Mouse (Mus musculus) midbrain, embryonic 13.5 days (tissue): ENCODE results near the gene Ccdc182. TPM values are rescaled to one million over a fixed set of nuclear protein-coding genes. Genes with fewer than 3 reads are reported as not detected.
A peak's percentile ranks its signal among the peaks of the same experiment; 100 is the strongest.

ENCODE experiments used
- ATAC-seq: fragments of 200-750 bp; cut with Nextera tagmentation; 2 replicates; pipeline ENCODE4 v1.8.0; 2017; ENCODE audit warnings: mild to moderate bottlenecking, moderate TSS enrichment, moderate library complexity
- H3K27ac ChIP-seq: fragments of 300-500 bp; sonication (generic); 2 replicates; pipeline ENCODE4 v1.5.1; 2015; ENCODE audit warnings: inconsistent platforms, mild to moderate bottlenecking, moderate library complexity
- H3K27me3 ChIP-seq: fragments of 300-500 bp; sonication (generic); 2 replicates; pipeline ENCODE4 v1.6.1; 2015; ENCODE audit warnings: mild to moderate bottlenecking, inconsistent platforms
- H3K36me3 ChIP-seq: fragments of 300-500 bp; sonication (generic); 2 replicates; pipeline ENCODE4 v1.6.1; 2015; ENCODE audit warnings: mild to moderate bottlenecking, inconsistent platforms
- H3K4me1 ChIP-seq: fragments of 300-500 bp; sonication (generic); replicated peaks from 2 replicates; pipeline ENCODE4 v1.6.1; 2015; ENCODE audit warnings: inconsistent platforms
- H3K4me2 ChIP-seq: fragments of 300-500 bp; sonication (generic); replicated peaks from 2 replicates; pipeline ENCODE4 v1.6.1; 2015; ENCODE audit warnings: moderate library complexity, mild to moderate bottlenecking, inconsistent platforms
- H3K4me3 ChIP-seq: fragments of 300-500 bp; sonication (generic); replicated peaks from 2 replicates; pipeline ENCODE4 v1.5.1; 2015; ENCODE audit warnings: mild to moderate bottlenecking, inconsistent platforms
- H3K9ac ChIP-seq: fragments of 300-500 bp; sonication (generic); replicated peaks from 2 replicates; pipeline ENCODE4 v1.6.1; 2015; ENCODE audit warnings: mild to moderate bottlenecking, inconsistent platforms
- H3K9me3 ChIP-seq: fragments of 300-500 bp; sonication (generic); 2 replicates; pipeline ENCODE4 v1.6.1; 2016; ENCODE audit warnings: mild to moderate bottlenecking, inconsistent platforms
- WGBS: fragments of 180-500 bp; shearing (Covaris S2); methylation state at CpG from one replicate; pipeline ENCODE4 v1.1.7; 2015; 5-methylcytosine and 5-hydroxymethylcytosine counted together
- polyA plus RNA-seq: library from polyadenylated mRNA; unstranded; fragments of >200 nt; fragmentation: Nextera tagmentation; extraction: Ambion mirVana; gene quantifications from 2 replicates; pipeline ENCODE4 v1.2.1, GENCODE M21; 2015

The Ccdc182 gene
- polyA plus RNA-seq, 1 experiment from 2014 or later, result 1.6 TPM

DNA sequence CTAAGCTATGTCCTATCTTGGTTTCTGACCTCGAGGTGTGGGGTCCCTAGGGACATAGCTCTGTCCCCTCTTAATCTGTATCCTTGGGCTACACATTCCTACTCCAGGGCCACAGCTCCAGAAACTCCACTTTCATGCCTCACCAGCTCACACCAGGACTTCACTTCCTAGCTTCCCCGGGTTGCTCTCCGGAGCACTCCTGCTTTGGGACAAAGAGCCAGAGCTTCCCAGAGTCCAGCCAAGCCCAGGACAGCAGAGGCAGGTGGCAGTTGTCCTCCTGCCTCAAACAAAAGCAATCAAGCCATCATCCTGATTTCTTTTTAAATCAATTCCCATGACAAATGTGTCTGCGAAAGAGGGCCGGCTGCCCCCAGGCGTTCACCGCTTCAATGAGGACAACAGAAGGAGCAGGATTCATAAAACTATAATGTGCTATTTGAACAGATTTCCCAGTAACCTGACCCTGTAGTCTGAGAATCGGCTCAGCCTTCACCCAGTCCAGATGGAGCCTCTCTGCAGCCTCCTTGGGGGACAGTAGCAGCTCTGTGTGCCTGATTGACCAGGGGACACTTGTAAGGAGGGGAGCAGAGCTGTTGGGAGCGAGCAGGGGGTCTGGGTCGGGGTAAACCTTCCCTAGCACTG lies 15.3 kb downstream of the Ccdc182 start:
- peak; percentile 68 for ATAC-seq
- Histone ChIP-seq H3K9me3 (no peaks in the 10 kb centered on the region), H3K9ac (no peak overlapping the region), H3K4me1 (peaks cover 56% of the 10 kb centered on the region), H3K4me2 (no peak overlapping the region), H3K27me3 (no peaks in the 10 kb centered on the region), H3K27ac (peak overlapping the region; percentile 74), H3K36me3 (no peaks in the 10 kb centered on the region), H3K4me3 (no peak overlapping the region)
- WGBS, result 27% methylated on average over 10 of the region's 10 CpGs

DNA sequence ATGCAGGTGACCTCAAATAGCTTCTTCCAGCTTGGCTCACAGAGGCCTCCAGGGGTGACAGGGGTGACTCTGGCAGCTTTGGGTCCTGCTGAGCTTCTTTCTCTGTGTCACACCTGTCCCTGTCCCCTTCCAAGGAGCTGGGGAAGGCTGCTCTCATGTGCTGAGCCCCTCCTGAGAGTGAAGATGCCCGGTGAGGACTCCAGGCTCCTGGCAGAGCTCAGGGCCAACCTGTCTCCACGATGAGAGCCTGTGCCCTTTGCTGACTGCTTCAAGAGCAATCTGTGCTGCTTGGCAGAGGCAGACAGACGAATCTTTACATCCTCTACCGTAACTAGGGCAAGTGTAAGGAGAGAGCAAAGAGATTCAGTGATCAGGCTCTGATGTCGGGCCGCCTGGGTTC lies 16.9 kb downstream of the Ccdc182 start:
- no peak for ATAC-seq
- H3K36me3 ChIP-seq, result no peaks in the 10 kb centered on the region
- peaks cover 60% of the 10 kb centered on the region for H3K4me1 ChIP-seq
- H3K27ac ChIP-seq, result peak overlapping the region; percentile 74
- no peaks in the 10 kb centered on the region for H3K9me3 ChIP-seq
- H3K9ac ChIP-seq, result no peak overlapping the region; the same call in 1 of the 2 replicates
- H3K4me3 ChIP-seq, result no peak overlapping the region
- no peak overlapping the region for H3K4me2 ChIP-seq
- 73% methylated on average over 6 of the region's 6 CpGs for WGBS
- H3K27me3 ChIP-seq, result no peaks in the 10 kb centered on the region

DNA sequence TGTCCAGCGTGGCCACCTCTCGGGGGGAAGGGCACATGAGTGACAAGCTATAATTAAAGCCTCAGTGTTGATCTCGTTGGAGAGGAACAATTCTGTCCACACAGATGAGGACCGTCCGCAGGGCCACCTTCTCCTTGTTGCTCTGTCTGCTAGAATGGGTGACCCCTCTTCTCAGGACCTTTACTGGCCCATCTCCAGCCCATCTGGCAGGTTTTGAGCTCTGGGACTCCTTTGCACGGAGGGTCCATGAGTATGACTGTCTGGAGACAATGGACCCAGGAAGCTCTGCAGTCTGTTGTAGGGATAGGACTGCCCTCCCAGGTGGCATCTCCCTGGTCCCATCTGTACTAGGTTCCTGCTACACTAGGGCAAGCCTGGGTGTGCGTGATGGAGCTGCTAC lies 17.7 kb downstream of the Ccdc182 start:
- Histone ChIP-seq H3K4me1 (peaks cover 61% of the 10 kb centered on the region), H3K9ac (no peak overlapping the region), H3K27ac (no peak overlapping the region), H3K27me3 (no peaks in the 10 kb centered on the region), H3K4me2 (no peak overlapping the region), H3K4me3 (no peak overlapping the region), H3K36me3 (no peaks in the 10 kb centered on the region), H3K9me3 (no peaks in the 10 kb centered on the region)
- ATAC-seq, result no peak
- 63% methylated on average over 7 of the region's 7 CpGs for WGBS

DNA sequence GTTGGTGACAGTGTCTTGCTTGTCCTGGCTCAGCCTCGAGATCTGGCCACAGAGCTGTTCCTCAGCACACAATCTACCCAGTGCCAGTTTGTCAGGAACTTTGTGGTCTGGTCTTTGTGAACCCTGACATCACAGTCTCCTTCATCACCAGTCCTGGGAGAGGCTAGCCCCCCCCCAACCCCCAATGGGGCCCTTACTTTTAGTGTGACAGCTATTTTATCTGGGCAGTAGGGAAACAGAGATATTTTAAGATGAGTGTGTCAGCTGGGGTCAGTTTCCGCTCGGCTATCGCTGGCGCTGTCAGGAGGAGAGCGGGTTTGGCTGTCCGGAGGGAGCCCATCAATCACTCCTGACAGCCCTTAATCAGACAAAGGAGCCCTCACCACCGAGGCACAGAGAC lies 19.7 kb downstream of the Ccdc182 start:
- H3K9ac ChIP-seq, result no peak overlapping the region
- no peak overlapping the region for H3K4me2 ChIP-seq
- 41% methylated on average over 8 of the region's 8 CpGs for WGBS
- no peaks in the 10 kb centered on the region for H3K27me3 ChIP-seq
- H3K27ac ChIP-seq, result 0 out of 2 replicates have a peak overlapping the region, but pooled peaks have one; percentile 10
- H3K4me3 ChIP-seq, result no peak overlapping the region
- H3K9me3 ChIP-seq, result no peaks in the 10 kb centered on the region
- H3K4me1 ChIP-seq, result peaks cover 73% of the 10 kb centered on the region
- no peaks in the 10 kb centered on the region for H3K36me3 ChIP-seq
- ATAC-seq, result no peak

DNA sequence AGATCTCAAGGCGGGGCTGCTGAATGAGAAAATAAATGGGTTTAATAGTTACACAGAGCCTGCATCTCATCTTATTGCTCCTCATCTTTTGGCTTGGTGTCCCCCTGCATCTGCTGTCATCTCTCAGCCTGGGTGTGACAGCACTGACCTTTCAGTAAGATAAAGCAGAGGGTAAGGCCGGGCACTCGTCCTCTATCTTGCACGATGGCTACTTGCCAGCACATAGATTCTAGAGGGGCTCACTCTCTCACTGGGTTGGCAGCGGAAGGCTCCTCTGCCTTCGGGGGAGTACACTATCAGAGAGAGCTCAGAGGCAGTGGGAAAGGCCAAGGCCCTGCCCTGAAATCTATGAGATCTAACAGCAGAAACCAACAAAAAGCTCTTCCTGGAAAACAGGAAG lies 20.6 kb downstream of the Ccdc182 start:
- H3K27me3 ChIP-seq, result no peaks in the 10 kb centered on the region
- no peaks in the 10 kb centered on the region for H3K36me3 ChIP-seq
- H3K4me2 ChIP-seq, result no peak overlapping the region
- WGBS, result 75% methylated on average over 6 of the region's 6 CpGs
- no peak overlapping the region for H3K9ac ChIP-seq
- no peak overlapping the region for H3K4me3 ChIP-seq
- H3K4me1 ChIP-seq, result peaks cover 64% of the 10 kb centered on the region
- ATAC-seq, result no peak
- H3K9me3 ChIP-seq, result no peaks in the 10 kb centered on the region
- H3K27ac ChIP-seq, result no peak overlapping the region

DNA sequence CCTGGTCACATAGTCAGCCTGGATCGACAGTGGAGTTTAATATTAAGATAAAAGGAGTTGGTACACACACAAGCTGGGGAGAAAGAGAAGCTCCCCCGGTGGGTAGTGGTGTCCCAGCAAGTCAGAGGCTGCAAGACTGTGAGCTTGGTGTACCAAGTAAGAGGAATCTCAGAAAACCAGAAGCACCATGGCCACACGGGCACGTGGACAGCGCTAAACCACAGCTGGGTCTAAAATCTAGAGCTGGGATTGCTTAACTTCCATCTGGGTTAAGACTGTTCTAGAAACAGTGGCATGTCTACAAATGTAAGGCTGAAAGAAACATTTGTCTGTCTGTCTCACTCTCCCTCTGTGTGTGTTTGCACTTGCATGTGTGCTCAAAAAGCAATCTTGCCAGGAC lies 21.5 kb downstream of the Ccdc182 start:
- no peak overlapping the region for H3K27ac ChIP-seq
- no peak overlapping the region for H3K4me2 ChIP-seq
- H3K36me3 ChIP-seq, result no peaks in the 10 kb centered on the region
- WGBS, result 89% methylated on average over 5 of the region's 5 CpGs
- peaks cover 54% of the 10 kb centered on the region for H3K4me1 ChIP-seq
- no peak overlapping the region for H3K4me3 ChIP-seq
- H3K27me3 ChIP-seq, result no peaks in the 10 kb centered on the region
- no peak for ATAC-seq
- no peak overlapping the region for H3K9ac ChIP-seq
- no peaks in the 10 kb centered on the region for H3K9me3 ChIP-seq

DNA sequence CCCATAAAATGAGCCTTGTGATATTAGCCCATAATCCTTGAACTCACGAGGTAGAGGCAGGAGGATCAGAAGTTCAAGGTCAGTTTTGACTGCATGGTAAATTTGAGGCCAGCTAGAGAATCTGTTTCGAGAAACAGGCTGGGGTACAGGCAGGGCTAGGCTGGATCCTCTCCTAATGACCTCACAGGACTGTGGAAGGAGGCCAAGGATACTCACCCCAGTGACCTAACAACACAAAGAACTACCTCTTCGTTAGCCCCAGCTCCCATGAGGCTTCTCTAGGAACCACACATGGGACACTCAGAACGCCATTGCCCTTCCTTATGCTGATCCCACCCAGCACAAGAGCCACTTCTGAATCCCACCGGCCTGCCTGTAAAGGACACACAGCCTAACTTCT lies 25.0 kb downstream of the Ccdc182 start:
- no peak overlapping the region for H3K9ac ChIP-seq
- ATAC-seq, result no peak
- H3K4me2 ChIP-seq, result no peak overlapping the region
- H3K4me1 ChIP-seq, result peaks cover 29% of the 10 kb centered on the region
- no peak overlapping the region for H3K27ac ChIP-seq
- no peaks in the 10 kb centered on the region for H3K27me3 ChIP-seq
- no peak overlapping the region for H3K4me3 ChIP-seq
- 77% methylated on average over 5 of the region's 5 CpGs for WGBS
- H3K9me3 ChIP-seq, result peaks cover 3% of the 10 kb centered on the region; the same call in 1 of the 2 replicates
- no peaks in the 10 kb centered on the region for H3K36me3 ChIP-seq

DNA sequence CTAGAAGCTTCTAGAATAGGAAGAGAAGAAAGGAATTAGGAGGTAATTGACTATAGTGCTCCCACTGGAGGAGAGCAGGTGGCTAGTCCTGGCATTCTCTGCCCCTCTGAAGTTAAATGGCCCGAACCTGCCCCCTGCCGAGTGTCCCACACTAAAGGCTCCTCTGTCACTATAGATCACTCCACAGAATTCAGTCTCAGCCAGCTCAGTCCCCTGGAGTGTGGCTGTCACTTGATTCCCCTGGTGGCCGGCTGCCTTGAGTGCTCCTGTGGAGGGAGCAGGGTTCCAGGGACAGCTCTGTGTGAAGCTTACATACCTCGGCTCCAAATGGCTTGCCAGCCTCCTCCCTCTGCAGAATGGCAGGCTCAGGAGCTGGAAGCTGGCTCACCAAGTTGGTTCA lies 33.2 kb downstream of the Ccdc182 start:
- no peaks in the 10 kb centered on the region for H3K27me3 ChIP-seq
- H3K9ac ChIP-seq, result no peak overlapping the region
- no peak; the same call in 1 of the 2 replicates for ATAC-seq
- no peak overlapping the region for H3K4me2 ChIP-seq
- peaks cover 1% of the 10 kb centered on the region; the same call in 1 of the 2 replicates for H3K9me3 ChIP-seq
- no peak overlapping the region for H3K4me3 ChIP-seq
- 7% methylated on average over 4 of the region's 4 CpGs for WGBS
- no peak overlapping the region for H3K27ac ChIP-seq
- no peaks in the 10 kb centered on the region for H3K36me3 ChIP-seq
- H3K4me1 ChIP-seq, result peaks cover 35% of the 10 kb centered on the region

DNA sequence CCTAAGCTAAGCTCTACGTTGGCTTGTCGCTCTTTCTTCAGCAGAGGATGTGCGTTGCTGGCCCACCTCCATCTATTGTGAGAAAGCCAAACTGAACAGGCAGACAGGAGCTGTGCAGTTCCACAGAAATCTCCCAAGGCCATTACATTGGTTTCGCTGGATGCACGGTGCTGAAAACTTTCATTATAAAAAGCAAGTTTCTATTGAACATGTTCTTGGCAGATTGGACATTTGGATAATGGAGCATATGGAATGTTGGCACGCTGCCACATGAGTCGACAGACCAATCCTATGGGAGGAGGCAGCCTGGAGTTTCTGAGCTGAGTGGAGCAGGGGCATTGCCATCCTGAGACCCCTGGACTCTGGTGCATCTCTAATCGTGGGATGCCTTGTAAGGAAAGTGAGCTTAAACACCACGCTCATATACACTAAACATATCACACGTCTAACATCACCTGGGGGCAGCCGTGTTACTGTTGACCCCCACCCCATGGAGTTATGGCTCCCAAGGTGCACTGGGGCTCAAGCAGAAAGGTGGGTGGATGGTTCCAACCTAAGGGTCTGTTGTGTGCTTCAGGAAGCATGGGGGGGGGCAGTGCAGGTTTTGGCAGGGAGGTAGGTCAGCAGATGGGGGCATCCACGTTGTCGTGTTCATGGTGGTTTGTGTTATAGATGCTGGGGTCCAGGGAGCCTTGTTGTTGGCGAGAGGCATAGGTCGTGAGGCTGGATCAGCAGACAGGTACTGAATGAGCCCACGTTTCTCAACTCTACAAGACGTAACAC lies 35.1 kb downstream of the Ccdc182 start:
- H3K9me3 ChIP-seq, result no peaks in the 10 kb centered on the region
- H3K36me3 ChIP-seq, result no peaks in the 10 kb centered on the region
- H3K27me3 ChIP-seq, result no peaks in the 10 kb centered on the region
- WGBS, result 82% methylated on average over 17 of the region's 17 CpGs
- no peak overlapping the region for H3K4me2 ChIP-seq
- no peak overlapping the region for H3K4me3 ChIP-seq
- peak; percentile 67 for ATAC-seq
- no peak overlapping the region for H3K9ac ChIP-seq
- H3K4me1 ChIP-seq, result peaks cover 42% of the 10 kb centered on the region
- no peak overlapping the region for H3K27ac ChIP-seq

DNA sequence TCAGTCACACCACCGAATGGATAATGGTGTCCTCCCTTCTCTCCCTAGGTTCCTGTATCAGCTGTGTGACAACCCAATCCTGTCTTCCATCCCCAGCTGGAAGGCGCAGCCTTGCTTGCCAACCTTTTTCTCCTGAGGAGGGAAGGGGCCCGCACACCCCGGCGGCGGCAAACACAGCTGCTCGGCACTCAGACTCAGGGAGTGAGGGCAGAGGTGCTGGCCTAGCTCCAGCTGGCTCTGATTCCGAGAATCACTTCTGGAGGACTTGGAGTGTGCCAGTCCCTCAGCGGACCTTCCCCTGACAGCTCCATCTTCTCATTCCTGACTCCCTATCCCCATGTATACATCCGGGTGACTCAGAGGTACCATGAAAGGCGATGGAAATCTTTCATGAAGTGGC lies 36.9 kb downstream of the Ccdc182 start:
- Histone ChIP-seq H3K27ac (peak overlapping the region; percentile 35), H3K27me3 (no peaks in the 10 kb centered on the region), H3K9me3 (no peaks in the 10 kb centered on the region), H3K4me2 (no peak overlapping the region), H3K9ac (no peak overlapping the region), H3K36me3 (no peaks in the 10 kb centered on the region), H3K4me1 (peaks cover 59% of the 10 kb centered on the region), H3K4me3 (no peak overlapping the region)
- peak; percentile 69 for ATAC-seq
- WGBS, result 48% methylated on average over 11 of the region's 11 CpGs

DNA sequence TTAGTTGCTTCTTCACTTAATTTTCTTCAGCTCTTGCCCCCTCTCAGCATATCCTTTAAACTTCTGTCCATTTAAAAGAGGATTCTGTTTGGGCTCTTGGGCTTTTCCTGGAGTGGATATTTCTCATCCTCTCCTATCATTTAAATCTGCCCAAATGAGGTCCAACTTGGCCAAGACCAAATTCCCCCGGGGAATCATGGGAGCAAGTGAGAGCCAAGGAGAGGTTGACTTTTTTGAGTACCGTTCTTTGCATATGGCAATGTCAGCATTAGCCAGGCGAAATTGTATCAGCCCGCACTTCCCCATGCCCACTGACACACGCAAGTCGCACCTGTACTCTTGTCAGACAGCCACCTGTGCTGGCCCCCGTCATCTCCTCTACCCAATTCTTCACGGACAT lies 37.9 kb downstream of the Ccdc182 start:
- Histone ChIP-seq H3K36me3 (no peaks in the 10 kb centered on the region), H3K4me3 (no peak overlapping the region), H3K4me1 (peaks cover 56% of the 10 kb centered on the region), H3K4me2 (no peak overlapping the region), H3K9ac (no peak overlapping the region), H3K27ac (no peak overlapping the region), H3K27me3 (no peaks in the 10 kb centered on the region), H3K9me3 (no peaks in the 10 kb centered on the region)
- ATAC-seq, result no peak
- WGBS, result 92% methylated on average over 8 of the region's 8 CpGs

DNA sequence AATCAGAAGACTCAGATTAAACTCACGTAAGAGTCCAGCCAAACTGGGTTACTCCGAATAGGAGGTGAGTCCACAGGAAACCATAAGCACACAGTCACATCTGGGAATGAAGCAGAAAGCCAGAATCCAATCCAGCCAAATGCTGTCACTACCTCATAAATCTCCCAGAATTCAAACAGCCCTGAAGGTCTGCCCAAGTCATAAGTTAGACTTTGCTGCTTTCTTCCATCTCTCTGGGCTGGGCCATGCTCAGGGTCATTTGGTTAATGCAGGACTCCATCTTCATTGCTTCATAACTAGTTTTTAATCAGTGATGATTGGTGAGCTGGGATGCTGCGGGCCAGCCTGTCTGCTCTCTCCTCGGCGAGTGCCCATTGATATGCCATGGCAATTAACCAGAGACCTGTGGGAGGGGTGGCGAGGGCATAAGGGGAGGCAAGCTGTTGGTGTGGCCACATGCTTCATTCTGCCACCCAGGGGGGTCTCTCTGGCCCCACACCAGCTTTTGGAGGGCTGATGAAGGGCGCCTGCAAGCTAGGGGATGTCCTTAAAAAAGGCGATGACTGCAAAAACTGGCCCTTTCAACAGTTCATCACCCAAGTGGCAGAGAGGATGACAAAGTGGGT lies 38.6 kb downstream of the Ccdc182 start:
- Histone ChIP-seq H3K4me3 (no peak overlapping the region), H3K27ac (no peak overlapping the region), H3K36me3 (0 out of 2 replicates have a peak, but pooled peaks cover 2% of the 10 kb centered on the region), H3K27me3 (no peaks in the 10 kb centered on the region), H3K9me3 (no peaks in the 10 kb centered on the region), H3K4me2 (no peak overlapping the region), H3K9ac (no peak overlapping the region), H3K4me1 (peaks cover 49% of the 10 kb centered on the region)
- 80% methylated on average over 8 of the region's 8 CpGs for WGBS
- ATAC-seq, result no peak
